Mouse (Mus musculus) hindbrain, embryonic 12.5 days (tissue): ENCODE measurements around the gene Ankrd11. TPM values are rescaled to one million over a fixed set of nuclear protein-coding genes. Genes with fewer than 3 reads are reported as not detected.

Experiments used
- ATAC-seq: fragments of 200-750 bp; cut with Nextera tagmentation; 2 replicates; pipeline ENCODE4 v1.8.0; 2017; ENCODE audit warnings: moderate TSS enrichment; ENCODE audit not compliant: low FRiP score
- H3K27ac ChIP-seq: fragments of 300-500 bp; sonication (generic); 2 replicates; pipeline ENCODE4 v1.5.1; 2016; ENCODE audit warnings: mild to moderate bottlenecking
- H3K27me3 ChIP-seq: fragments of 300-500 bp; sonication (generic); 2 replicates; pipeline ENCODE4 v1.6.1; 2016; ENCODE audit warnings: mild to moderate bottlenecking
- H3K36me3 ChIP-seq: fragments of 300-500 bp; sonication (generic); 2 replicates; pipeline ENCODE4 v1.6.1; 2016; ENCODE audit warnings: mild to moderate bottlenecking
- H3K4me1 ChIP-seq: fragments of 300-500 bp; sonication (generic); 2 replicates; pipeline ENCODE4 v1.6.1; 2016
- H3K4me2 ChIP-seq: fragments of 300-500 bp; sonication (generic); replicated peaks from 2 replicates; pipeline ENCODE4 v1.6.1; 2016; ENCODE audit warnings: mild to moderate bottlenecking
- H3K4me3 ChIP-seq: fragments of 300-500 bp; sonication (generic); 2 replicates; pipeline ENCODE4 v1.5.1; 2016; ENCODE audit warnings: mild to moderate bottlenecking
- H3K9ac ChIP-seq: fragments of 300-500 bp; sonication (generic); 2 replicates; pipeline ENCODE4 v1.6.1; 2016; ENCODE audit warnings: mild to moderate bottlenecking, moderate library complexity
- H3K9me3 ChIP-seq: fragments of 300-500 bp; sonication (generic); replicated peaks from 2 replicates; pipeline ENCODE4 v1.6.1; 2016; ENCODE audit warnings: mild to moderate bottlenecking
- WGBS: fragments of 180-500 bp; shearing (Covaris S2); methylation state at CpG from one replicate; pipeline ENCODE4 v1.1.7; 2016; 5-methylcytosine and 5-hydroxymethylcytosine counted together
- polyA plus RNA-seq: library from polyadenylated mRNA; unstranded; fragments of >200 nt; fragmentation: Nextera tagmentation; extraction: Ambion mirVana; gene quantifications from 2 replicates; pipeline ENCODE4 v1.2.1, GENCODE M21; 2016

Gene Ankrd11
- polyA plus RNA-seq, 1 experiment from 2014 or later: 90.1 TPM

- peak overlapping the region; percentile 49 for H3K4me2 ChIP-seq
- H3K9me3 ChIP-seq: peaks cover 21% of the 10 kb centered on the region
- H3K9ac ChIP-seq: 0 out of 2 replicates have a peak overlapping the region, but pooled peaks have one; percentile 19
- no peaks in the 10 kb centered on the region for H3K36me3 ChIP-seq
- no peaks in the 10 kb centered on the region for H3K4me1 ChIP-seq
- H3K27me3 ChIP-seq: 0 out of 2 replicates have a peak, but pooled peaks cover 2% of the 10 kb centered on the region
- 55% methylated on average over 26 of the region's 26 CpGs for WGBS
- peak overlapping the region; percentile 23 for H3K4me3 ChIP-seq
- ATAC-seq: no peak
- H3K27ac ChIP-seq: no peak overlapping the region
Measured at GRCm38 (mm10) chr8:122864719-122865129, 177.4 kb downstream of the Ankrd11 start.

- ATAC-seq: no peak
- no peaks in the 10 kb centered on the region for H3K4me1 ChIP-seq
- WGBS: 67% methylated on average over 13 of the region's 13 CpGs
- H3K27me3 ChIP-seq: peaks cover 7% of the 10 kb centered on the region; the same call in 1 of the 2 replicates
- peaks cover 8% of the 10 kb centered on the region for H3K9me3 ChIP-seq
- H3K4me3 ChIP-seq: no peak overlapping the region
- H3K36me3 ChIP-seq: no peaks in the 10 kb centered on the region
- no peak overlapping the region for H3K4me2 ChIP-seq
- no peak overlapping the region for H3K27ac ChIP-seq
- H3K9ac ChIP-seq: no peak overlapping the region
Measured at GRCm38 (mm10) chr8:122859843-122860242, 182.2 kb downstream of the Ankrd11 start.

- no peak for ATAC-seq
- Histone ChIP-seq H3K4me3 (no peak overlapping the region), H3K27ac (no peak overlapping the region), H3K9me3 (no peaks in the 10 kb centered on the region), H3K9ac (no peak overlapping the region), H3K4me1 (peaks cover 17% of the 10 kb centered on the region), H3K36me3 (no peaks in the 10 kb centered on the region), H3K27me3 (peaks cover 19% of the 10 kb centered on the region; the same call in 1 of the 2 replicates), H3K4me2 (no peak overlapping the region)
- WGBS: 85% methylated on average over 8 of the region's 8 CpGs
Measured at GRCm38 (mm10) chr8:122856288-122856687, 185.8 kb downstream of the Ankrd11 start.

- WGBS: 84% methylated on average over 4 of the region's 4 CpGs
- H3K4me3 ChIP-seq: no peak overlapping the region
- no peak overlapping the region for H3K9ac ChIP-seq
- no peak overlapping the region for H3K4me2 ChIP-seq
- H3K27ac ChIP-seq: no peak overlapping the region
- H3K27me3 ChIP-seq: peaks cover 27% of the 10 kb centered on the region; the same call in 1 of the 2 replicates
- no peaks in the 10 kb centered on the region for H3K36me3 ChIP-seq
- peaks cover 17% of the 10 kb centered on the region for H3K4me1 ChIP-seq
- no peak for ATAC-seq
- no peaks in the 10 kb centered on the region for H3K9me3 ChIP-seq
Measured at GRCm38 (mm10) chr8:122855123-122855522, 187.0 kb downstream of the Ankrd11 start.

GRCm38 (mm10) chr8:122854388-122854787 is 187.7 kb downstream of the Ankrd11 start:
- Histone ChIP-seq H3K4me2 (no peak overlapping the region), H3K27me3 (peaks cover 27% of the 10 kb centered on the region; the same call in 1 of the 2 replicates), H3K36me3 (no peaks in the 10 kb centered on the region), H3K27ac (no peak overlapping the region), H3K9me3 (no peaks in the 10 kb centered on the region), H3K9ac (no peak overlapping the region), H3K4me1 (peaks cover 17% of the 10 kb centered on the region), H3K4me3 (no peak overlapping the region)
- no peak for ATAC-seq
- 82% methylated on average over 7 of the region's 7 CpGs for WGBS

GRCm38 (mm10) chr8:122853340-122853771 is 188.7 kb downstream of the Ankrd11 start:
- no peaks in the 10 kb centered on the region for H3K36me3 ChIP-seq

GRCm38 (mm10) chr8:122852546-122852905 is 189.6 kb downstream of the Ankrd11 start:
- Histone ChIP-seq H3K4me2 (no peak overlapping the region), H3K27ac (no peak overlapping the region)

More at GRCm38 (mm10) chr8:122853340-122853771, 188.7 kb downstream of the Ankrd11 start:
- Histone ChIP-seq H3K27me3 (peaks cover 35% of the 10 kb centered on the region; the same call in 1 of the 2 replicates), H3K9ac (no peak overlapping the region), H3K9me3 (no peaks in the 10 kb centered on the region), H3K4me2 (peak overlapping the region; percentile 8; the same call in 1 of the 2 replicates), H3K4me3 (no peak overlapping the region), H3K4me1 (peaks cover 19% of the 10 kb centered on the region), H3K27ac (peak overlapping the region; percentile 35; the same call in 1 of the 2 replicates)
- peak; percentile 74 for ATAC-seq
- 13% methylated on average over 11 of the region's 11 CpGs for WGBS

GRCm38 (mm10) chr8:122851692-122852545 is 190.2 kb downstream of the Ankrd11 start:
- 85% methylated on average over 12 of the region's 12 CpGs for WGBS
- Histone ChIP-seq H3K9ac (no peak overlapping the region), H3K4me3 (no peak overlapping the region), H3K36me3 (no peaks in the 10 kb centered on the region), H3K4me1 (peaks cover 25% of the 10 kb centered on the region), H3K4me2 (no peak overlapping the region), H3K27ac (no peak overlapping the region), H3K9me3 (no peaks in the 10 kb centered on the region), H3K27me3 (peaks cover 35% of the 10 kb centered on the region; the same call in 1 of the 2 replicates)
- no peak for ATAC-seq

More at GRCm38 (mm10) chr8:122852546-122852905, 189.6 kb downstream of the Ankrd11 start:
- Histone ChIP-seq H3K27me3 (peaks cover 35% of the 10 kb centered on the region; the same call in 1 of the 2 replicates), H3K4me3 (no peak overlapping the region), H3K4me1 (peaks cover 25% of the 10 kb centered on the region), H3K36me3 (no peaks in the 10 kb centered on the region), H3K9ac (no peak overlapping the region), H3K9me3 (no peaks in the 10 kb centered on the region)
- no peak for ATAC-seq
- 62% methylated on average over 1 of the region's 1 CpGs for WGBS

- Histone ChIP-seq H3K4me1 (peaks cover 25% of the 10 kb centered on the region), H3K9ac (no peak overlapping the region), H3K9me3 (no peaks in the 10 kb centered on the region), H3K27me3 (peaks cover 29% of the 10 kb centered on the region; the same call in 1 of the 2 replicates), H3K4me3 (no peak overlapping the region), H3K4me2 (no peak overlapping the region), H3K36me3 (no peaks in the 10 kb centered on the region), H3K27ac (no peak overlapping the region)
- WGBS: 66% methylated on average over 3 of the region's 3 CpGs
- ATAC-seq: no peak
Measured at GRCm38 (mm10) chr8:122850641-122851240, 191.3 kb downstream of the Ankrd11 start.

- no peak for ATAC-seq
- no peak overlapping the region for H3K27ac ChIP-seq
- no peaks in the 10 kb centered on the region for H3K9me3 ChIP-seq
- H3K36me3 ChIP-seq: no peaks in the 10 kb centered on the region
- WGBS: 69% methylated on average over 8 of the region's 11 CpGs
- peaks cover 25% of the 10 kb centered on the region for H3K4me1 ChIP-seq
- H3K4me3 ChIP-seq: no peak overlapping the region
- H3K9ac ChIP-seq: no peak overlapping the region
- no peak overlapping the region for H3K4me2 ChIP-seq
- H3K27me3 ChIP-seq: peaks cover 24% of the 10 kb centered on the region; the same call in 1 of the 2 replicates
Measured at GRCm38 (mm10) chr8:122849152-122849910, 192.7 kb downstream of the Ankrd11 start.

GRCm38 (mm10) chr8:122847829-122848561 is 194.1 kb downstream of the Ankrd11 start, which contains the start of gene Cdh15:
Cdh15 (plus strand) TSS chr8:122847966.
- no peak within 1 kb of the TSS for H3K27ac ChIP-seq
- H3K9me3 ChIP-seq: no peaks in the 10 kb centered on the region
- 10% methylated on average over 17 of the region's 18 CpGs for WGBS
- H3K4me2 ChIP-seq: peak within 1 kb of the TSS; percentile 41
- peak within 1 kb of the TSS; percentile 6; the same call in 1 of the 2 replicates for H3K4me3 ChIP-seq
- H3K9ac ChIP-seq: no peak within 1 kb of the TSS
- H3K27me3 ChIP-seq: peaks cover 23% of the 10 kb centered on the region; the same call in 1 of the 2 replicates
- ATAC-seq: peak; percentile 82
- no peaks in the 10 kb centered on the region for H3K36me3 ChIP-seq
- H3K4me1 ChIP-seq: peaks cover 12% of the 10 kb centered on the region
